Mouse (Mus musculus) hematopoietic stem cell, adult 5-6 weeks (primary cell): ENCODE data around the gene Zfp653. TPM values are rescaled to one million over a fixed set of nuclear protein-coding genes. Genes with fewer than 3 reads are reported as not detected.
"Not testable (repeated sequence)": the region's sequence is repeated elsewhere in the genome, so short reads cannot be mapped to it uniquely, and the experiment has no call there.

ENCODE experiments used
- ATAC-seq, 2 experiments: fragments of 125-278 bp in 1 of 2; replicated peaks in 1 of 2; 2 replicates each; pipeline ENCODE4 v1.8.0; 2016 to 2017; ENCODE audit warnings: inconsistent platforms in 2 of 2, mild to moderate bottlenecking in 2 of 2, moderate number of reproducible peaks in 2 of 2, low read depth in 1 of 2, moderate TSS enrichment in 1 of 2; ENCODE audit not compliant: low FRiP score in 2 of 2, poor library complexity in 2 of 2, severe bottlenecking in 2 of 2, insufficient read depth in 1 of 2, low TSS enrichment in 1 of 2
- total RNA-seq: library from RNA; stranded (forward); fragments of 172-1452, 232-1000 nt; gene quantifications from 2 replicates; pipeline ENCODE4 v1.2.3, GENCODE M21; 2017

Gene Zfp653
- total RNA-seq, 1 experiment from 2014 or later, result 12.9 TPM

DNA sequence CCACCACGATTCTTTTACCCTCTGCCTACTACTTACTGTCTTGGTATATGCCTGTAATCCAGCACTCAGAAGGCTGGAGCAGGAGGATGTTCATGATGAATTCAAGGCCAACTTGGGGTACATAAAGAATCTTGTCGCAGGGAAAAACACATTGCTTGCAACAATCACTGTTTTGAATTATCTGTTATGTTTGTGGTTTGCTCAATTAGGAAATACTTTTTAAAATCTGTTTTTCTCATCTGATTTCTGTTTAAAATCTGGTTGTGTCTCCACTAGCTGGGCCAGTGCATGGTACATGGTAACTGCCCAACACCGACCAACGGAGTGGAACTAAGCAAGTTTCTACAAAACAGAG, 13.5 kb upstream of the Zfp653 start:
- ATAC-seq, result no peak

DNA sequence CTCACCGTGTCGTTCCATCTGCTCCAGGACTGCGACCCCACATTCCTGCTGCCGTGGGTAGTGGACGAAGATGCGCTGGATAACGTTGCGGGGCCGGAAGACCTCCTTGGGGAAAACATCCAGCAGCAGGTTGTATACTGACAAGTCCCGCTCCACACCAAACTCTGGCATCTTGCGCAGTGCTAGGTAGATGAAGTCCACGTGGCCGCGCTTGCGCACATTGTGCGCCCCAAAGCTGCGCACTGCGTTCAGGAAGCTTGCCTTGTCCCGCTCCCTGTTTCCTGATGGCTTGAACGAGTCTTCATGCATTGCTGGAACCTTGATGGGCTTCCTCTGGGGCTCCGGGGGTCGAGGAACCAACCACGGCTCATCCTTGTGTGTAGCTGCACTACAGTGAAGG, 5.0 kb upstream of the Zfp653 start:
- no peak for ATAC-seq

DNA sequence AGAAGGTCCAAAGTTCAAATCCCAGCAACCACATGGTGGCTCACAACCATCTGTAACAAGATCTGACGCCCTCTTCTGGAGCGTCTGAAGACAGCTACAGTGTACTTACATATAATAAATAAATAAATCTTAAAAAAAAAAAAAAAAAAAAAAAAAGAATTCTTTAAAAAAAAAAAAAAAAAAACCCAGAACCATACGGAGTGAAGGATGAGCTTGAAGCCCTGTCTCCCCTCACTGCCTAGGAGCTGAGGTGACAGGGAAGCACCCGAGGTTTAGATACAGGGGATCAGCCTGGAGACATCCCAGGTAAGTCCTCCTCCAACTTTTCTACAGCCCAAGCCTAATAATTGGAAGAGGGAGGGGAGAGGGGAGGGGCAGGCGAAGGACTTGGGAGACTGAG, 4.6 kb upstream of the Zfp653 start:
- ATAC-seq, result not testable (repeated sequence)

- ATAC-seq, result no peak
Observed at GRCm38 (mm10) chr9:22072276-22072675, 1.1 kb upstream of the Zfp653 start.

GRCm38 (mm10) chr9:22069881-22070553, 1.2 kb downstream of the Zfp653 start:
- no peak for ATAC-seq

GRCm38 (mm10) chr9:22067195-22067594, 4.0 kb downstream of the Zfp653 start:
- ATAC-seq, result no peak

GRCm38 (mm10) chr9:22066433-22066832, 4.7 kb downstream of the Zfp653 start:
- no peak for ATAC-seq

GRCm38 (mm10) chr9:22065642-22066041, 5.5 kb downstream of the Zfp653 start:
- no peak for ATAC-seq

DNA sequence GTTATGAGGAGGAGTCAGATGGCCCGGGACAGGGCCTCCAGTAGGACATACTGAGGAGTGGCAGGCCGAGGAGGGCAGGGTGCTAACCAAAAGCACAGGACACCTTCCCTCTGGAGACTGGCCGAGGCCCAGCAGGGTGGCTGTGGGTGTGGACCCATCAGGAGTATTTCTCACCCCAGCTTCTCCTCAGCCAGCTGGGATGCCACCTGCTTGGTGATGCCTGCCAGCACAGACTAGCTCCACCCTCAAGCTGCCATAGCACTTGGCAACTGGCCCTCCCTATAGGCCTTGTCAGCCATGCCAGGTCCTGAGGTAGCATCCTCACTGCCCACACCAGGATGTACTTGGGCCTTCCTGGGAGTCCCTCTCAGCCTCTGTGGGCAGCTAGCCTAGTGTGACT, 6.8 kb downstream of the Zfp653 start:
- no peak for ATAC-seq

DNA sequence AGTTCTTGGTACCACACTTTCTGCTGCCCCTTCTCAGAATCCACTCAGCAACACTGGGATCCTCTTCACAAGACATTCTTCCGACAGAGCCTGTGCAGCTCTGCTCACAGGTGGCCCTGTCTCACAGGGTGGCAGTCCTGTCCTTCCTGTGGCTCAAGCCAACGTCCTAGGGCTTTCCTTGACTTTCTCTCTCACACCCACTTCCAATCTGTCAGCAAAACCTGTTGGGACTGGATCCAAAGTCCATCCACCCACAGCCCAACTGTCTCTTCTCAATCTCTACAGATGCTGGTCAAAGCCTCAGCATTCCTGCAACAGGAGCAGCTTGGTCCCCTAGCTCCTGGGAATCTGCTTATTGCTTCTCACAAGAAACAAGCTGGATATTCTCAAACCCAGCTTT, 9.8 kb downstream of the Zfp653 start:
- no peak for ATAC-seq

DNA sequence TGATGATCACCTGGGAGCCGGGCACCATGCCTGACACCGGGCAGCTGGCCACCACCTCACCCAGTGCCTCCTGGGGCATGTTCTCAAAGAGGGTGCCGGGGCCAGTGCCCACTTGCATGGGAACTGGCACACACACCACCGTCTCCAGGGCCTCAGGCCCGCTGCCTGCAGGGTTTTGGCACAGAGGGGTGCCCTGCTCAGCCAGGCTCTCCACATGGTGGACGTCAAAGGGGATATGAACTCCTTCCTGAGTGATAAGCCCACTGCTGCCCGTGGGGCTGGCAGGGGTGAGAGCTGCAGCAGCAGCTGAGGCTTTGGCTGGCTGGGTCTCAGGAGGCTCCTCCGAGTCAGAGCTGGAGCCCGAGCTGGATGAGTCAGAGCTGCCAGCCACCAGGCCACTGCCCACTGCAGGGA, 13.2 kb downstream of the Zfp653 start:
- ATAC-seq, result no peak

DNA sequence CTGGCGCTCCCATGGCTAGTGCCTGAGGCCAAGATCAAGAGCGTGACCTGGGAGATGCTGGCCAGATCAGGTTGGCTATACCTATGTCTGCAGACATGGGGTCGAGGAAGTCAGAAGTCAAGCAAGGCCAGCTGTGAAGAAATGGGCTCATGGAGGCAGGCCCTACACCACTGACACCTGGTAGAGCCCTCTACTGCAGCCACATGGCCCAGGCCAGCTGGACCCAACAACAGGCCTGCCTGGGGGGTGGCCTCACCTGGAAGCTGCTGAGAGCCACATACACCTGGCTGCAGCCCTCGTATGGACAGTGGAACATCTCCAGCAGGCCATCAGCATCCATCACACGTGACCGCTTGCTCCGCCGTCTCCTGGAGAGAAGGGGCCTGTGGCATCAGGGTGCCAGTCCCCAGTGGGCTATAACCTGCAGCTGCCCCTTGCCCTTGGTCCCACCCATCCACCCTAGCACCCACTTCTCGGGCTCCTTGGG, 14.1 kb downstream of the Zfp653 start:
- no peak for ATAC-seq

GRCm38 (mm10) chr9:22056303-22056910, 14.8 kb downstream of the Zfp653 start:
- no peak for ATAC-seq

DNA sequence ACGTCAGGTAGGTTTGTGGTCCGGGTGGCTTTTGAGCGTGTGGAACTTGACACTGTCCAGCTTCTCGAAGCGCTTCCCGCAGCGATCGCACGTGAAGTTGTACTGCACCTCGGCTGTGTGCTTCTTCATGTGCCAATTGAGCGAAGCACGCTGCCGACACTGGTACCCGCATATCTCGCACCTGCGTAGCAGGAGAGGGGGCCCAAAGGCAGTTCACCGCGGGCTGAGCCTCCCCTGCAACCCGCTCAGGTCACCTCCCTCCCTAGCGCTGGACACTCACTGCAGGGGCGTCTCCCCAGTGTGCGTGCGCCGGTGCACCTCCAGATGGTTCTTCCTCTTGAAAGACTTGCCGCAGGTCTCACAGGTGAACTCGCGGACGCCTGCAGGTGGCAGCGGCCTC, 15.5 kb downstream of the Zfp653 start:
- ATAC-seq, result no peak

DNA sequence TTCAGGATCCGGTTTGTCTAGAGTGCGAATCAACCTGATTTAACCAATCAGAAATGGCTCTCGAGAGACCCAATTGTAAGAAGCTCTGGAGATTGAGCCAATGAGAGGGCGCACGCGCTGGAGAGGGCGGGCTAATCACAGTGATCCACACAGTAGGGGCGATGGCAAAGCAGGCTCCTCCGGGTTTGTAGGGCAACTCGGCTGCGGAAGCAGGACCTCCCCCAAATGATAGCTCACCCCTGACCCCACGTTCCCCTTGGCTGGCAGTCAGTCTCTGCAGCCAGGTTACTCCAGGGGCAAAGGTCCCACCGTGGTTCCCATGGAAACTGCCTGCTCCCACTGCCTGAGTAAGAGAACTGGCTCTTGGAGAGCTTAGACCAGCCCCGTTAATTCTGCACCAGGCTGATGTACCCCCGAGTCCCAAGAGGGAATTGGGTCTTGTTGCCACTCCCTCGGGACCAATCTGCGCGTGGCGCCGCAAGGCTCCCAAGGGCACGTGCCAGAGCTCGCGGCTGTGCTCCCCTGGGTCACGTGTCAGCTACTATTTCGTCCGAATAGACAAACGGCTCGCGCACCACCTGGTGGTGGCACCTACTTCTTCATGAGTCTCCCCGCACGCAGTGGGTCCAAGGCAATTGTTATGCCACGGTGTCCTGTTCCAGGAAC, 16.6 kb downstream of the Zfp653 start:
- ATAC-seq, result peak; percentile 70 to 74

DNA sequence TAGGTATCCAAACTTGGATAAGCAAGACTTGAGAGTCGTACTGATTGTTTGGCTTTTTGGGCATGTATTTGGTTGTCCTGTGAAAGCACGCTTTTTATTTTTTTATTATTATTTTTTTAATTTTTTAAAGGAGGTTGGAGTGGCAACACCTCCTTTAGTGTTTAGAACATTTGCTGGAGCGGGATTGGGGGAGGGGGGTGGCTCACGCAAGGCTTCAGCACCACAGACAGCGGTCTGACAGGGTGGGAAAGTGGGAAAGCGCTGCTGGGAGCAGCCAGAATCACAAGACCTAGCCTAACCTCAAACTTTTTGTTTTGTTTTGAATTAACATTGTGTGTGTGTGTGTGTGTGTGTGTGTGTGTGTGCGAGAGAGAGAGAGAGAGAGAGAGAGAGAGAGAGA, 17.5 kb downstream of the Zfp653 start:
- no peak for ATAC-seq

GRCm38 (mm10) chr9:22051958-22052254, 19.3 kb downstream of the Zfp653 start, which contains the start of gene Elavl3:
Gene Elavl3, minus strand, starts transcription at chr9:22052023.
- no peak for ATAC-seq

DNA sequence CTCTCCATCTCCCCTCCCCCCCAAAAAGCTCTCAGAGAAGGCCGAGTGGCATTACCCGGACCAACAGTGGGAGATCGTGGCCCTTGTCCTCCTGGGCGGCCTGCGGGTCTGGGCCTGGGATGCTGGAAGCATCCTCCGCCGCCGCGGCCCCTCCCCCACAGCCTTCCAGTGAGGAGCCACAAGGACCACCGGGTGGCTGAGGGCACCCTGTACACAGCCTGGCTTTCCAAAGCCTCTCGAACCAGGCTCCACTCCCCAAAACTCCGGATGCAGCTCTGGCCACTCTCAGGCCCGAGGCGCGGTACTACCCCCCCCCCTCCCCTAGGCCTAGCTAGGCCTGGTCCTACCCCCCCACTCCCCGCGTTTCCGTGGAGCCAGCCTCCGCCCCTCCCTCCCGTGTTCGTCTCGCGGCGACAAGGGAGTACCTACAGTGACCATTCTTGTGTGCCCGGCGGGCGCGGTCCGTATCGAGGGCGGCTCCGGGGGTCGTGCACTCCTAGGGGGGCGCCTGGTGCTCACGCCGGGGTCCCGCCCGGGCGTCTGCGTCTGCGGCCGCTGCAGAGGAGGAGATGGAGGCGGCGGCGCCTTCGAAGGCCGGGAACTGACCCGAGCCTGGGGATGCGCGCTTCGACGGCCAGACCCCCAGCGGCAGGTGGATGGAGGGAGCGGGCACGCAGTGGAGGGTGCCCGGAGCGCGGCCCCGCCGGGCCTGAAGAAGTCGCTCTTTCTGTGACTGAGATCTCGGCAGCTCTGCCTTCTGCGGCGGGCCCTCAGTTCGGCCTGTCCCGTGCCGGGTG, 19.8 kb downstream of the Zfp653 start:
- ATAC-seq, result no peak
